Mouse (Mus musculus): ENCODE measurements around the gene Igsf6. TPM values are rescaled to one million over a fixed set of nuclear protein-coding genes. Genes with fewer than 3 reads are reported as not detected.

Gene Igsf6
- polyA plus RNA-seq, 1 experiment from 2014 or later = 1.3 TPM

GRCm38 (mm10) chr7:121081816-121082215 lies 7.4 kb upstream of the Igsf6 start:
- Histone ChIP-seq H3K4me1 (peaks cover 30% of the 10 kb centered on the region), H3K9ac (no peak overlapping the region), H3K27me3 (no peaks in the 10 kb centered on the region), H3K9me3 (no peaks in the 10 kb centered on the region), H3K27ac (no peak overlapping the region), H3K4me2 (replicated peaks) (no peak overlapping the region), H3K36me3 (peaks cover 21% of the 10 kb centered on the region), H3K4me3 (no peak overlapping the region)
- ATAC-seq (ENCODE audit: low FRiP score, low read depth) = no peak
- WGBS = 44% methylated on average over 2 of the region's 2 CpGs

GRCm38 (mm10) chr7:121081350-121081749 lies 7.0 kb upstream of the Igsf6 start, which contains the start of gene Otoa:
TSS of gene Otoa (plus strand) at chr7:121081650.
- WGBS = 78% methylated on average over 4 of the region's 4 CpGs
- Histone ChIP-seq H3K9ac (no peak within 1 kb of the TSS), H3K4me1 (peaks cover 30% of the 10 kb centered on the region), H3K4me2 (replicated peaks) (no peak within 1 kb of the TSS), H3K36me3 (peaks cover 25% of the 10 kb centered on the region), H3K4me3 (no peak within 1 kb of the TSS), H3K27ac (no peak within 1 kb of the TSS), H3K27me3 (no peaks in the 10 kb centered on the region), H3K9me3 (no peaks in the 10 kb centered on the region)
- ATAC-seq (ENCODE audit: low FRiP score, low read depth) = no peak

GRCm38 (mm10) chr7:121077829-121078228 lies 3.5 kb upstream of the Igsf6 start:
- Histone ChIP-seq H3K4me2 (replicated peaks) (no peak overlapping the region), H3K27ac (no peak overlapping the region), H3K36me3 (peaks cover 50% of the 10 kb centered on the region), H3K4me3 (no peak overlapping the region), H3K9me3 (no peaks in the 10 kb centered on the region), H3K4me1 (peaks cover 10% of the 10 kb centered on the region), H3K9ac (no peak overlapping the region), H3K27me3 (no peaks in the 10 kb centered on the region)
- peak; percentile 74 for ATAC-seq (ENCODE audit: low FRiP score, low read depth)
- 23% methylated on average over 5 of the region's 5 CpGs for WGBS

GRCm38 (mm10) chr7:121077311-121077710 lies 2.9 kb upstream of the Igsf6 start:
- Histone ChIP-seq H3K9ac (no peak overlapping the region), H3K9me3 (no peaks in the 10 kb centered on the region), H3K27me3 (no peaks in the 10 kb centered on the region), H3K4me3 (no peak overlapping the region), H3K4me2 (replicated peaks) (no peak overlapping the region), H3K36me3 (peaks cover 52% of the 10 kb centered on the region), H3K27ac (no peak overlapping the region), H3K4me1 (peaks cover 10% of the 10 kb centered on the region)
- ATAC-seq (ENCODE audit: low FRiP score, low read depth) = no peak
- WGBS = 85% methylated on average over 6 of the region's 6 CpGs

- no peak overlapping the region for H3K9ac ChIP-seq
- no peaks in the 10 kb centered on the region for H3K27me3 ChIP-seq
- 84% methylated on average over 5 of the region's 5 CpGs for WGBS
- no peak for ATAC-seq (ENCODE audit: low FRiP score, low read depth)
- no peak overlapping the region for H3K4me2 ChIP-seq (replicated peaks)
- H3K4me3 ChIP-seq = no peak overlapping the region
- H3K36me3 ChIP-seq = peaks cover 71% of the 10 kb centered on the region
- no peak overlapping the region for H3K27ac ChIP-seq
- peaks cover 14% of the 10 kb centered on the region for H3K4me1 ChIP-seq
- no peaks in the 10 kb centered on the region for H3K9me3 ChIP-seq
Measured at GRCm38 (mm10) chr7:121075416-121075815, 1.0 kb upstream of the Igsf6 start.

- Histone ChIP-seq H3K27me3 (no peaks in the 10 kb centered on the region), H3K9me3 (no peaks in the 10 kb centered on the region), H3K27ac (no peak overlapping the region), H3K9ac (no peak overlapping the region; the same call in 1 of the 2 replicates), H3K4me1 (peaks cover 17% of the 10 kb centered on the region), H3K4me2 (replicated peaks) (no peak overlapping the region), H3K4me3 (no peak overlapping the region), H3K36me3 (peaks cover 75% of the 10 kb centered on the region)
- no peak for ATAC-seq (ENCODE audit: low FRiP score, low read depth)
- 89% methylated on average over 6 of the region's 6 CpGs for WGBS
Measured at GRCm38 (mm10) chr7:121074801-121075400, 529 bp upstream of the Igsf6 start.

- H3K9ac ChIP-seq = no peak overlapping the region
- no peak for ATAC-seq (ENCODE audit: low FRiP score, low read depth)
- peaks cover 13% of the 10 kb centered on the region for H3K4me1 ChIP-seq
- H3K4me2 ChIP-seq (replicated peaks) = no peak overlapping the region
- 80% methylated on average over 5 of the region's 5 CpGs for WGBS
- H3K36me3 ChIP-seq = peaks cover 71% of the 10 kb centered on the region
- no peaks in the 10 kb centered on the region for H3K27me3 ChIP-seq
- no peaks in the 10 kb centered on the region for H3K9me3 ChIP-seq
- H3K27ac ChIP-seq = no peak overlapping the region
- no peak overlapping the region for H3K4me3 ChIP-seq
Measured at GRCm38 (mm10) chr7:121072506-121072905, 1.9 kb downstream of the Igsf6 start.

GRCm38 (mm10) chr7:121071276-121071675 lies 3.1 kb downstream of the Igsf6 start:
- ATAC-seq (ENCODE audit: low FRiP score, low read depth) = no peak
- no peak overlapping the region for H3K9ac ChIP-seq
- no peak overlapping the region for H3K27ac ChIP-seq
- H3K4me1 ChIP-seq = peaks cover 13% of the 10 kb centered on the region
- H3K4me3 ChIP-seq = no peak overlapping the region
- H3K4me2 ChIP-seq (replicated peaks) = no peak overlapping the region
- no peaks in the 10 kb centered on the region for H3K9me3 ChIP-seq
- peaks cover 64% of the 10 kb centered on the region for H3K36me3 ChIP-seq
- WGBS = 69% methylated on average over 4 of the region's 4 CpGs
- no peaks in the 10 kb centered on the region for H3K27me3 ChIP-seq

GRCm38 (mm10) chr7:121064309-121064708 lies 10.1 kb downstream of the Igsf6 start:
- Histone ChIP-seq H3K9ac (no peak overlapping the region), H3K36me3 (peaks cover 43% of the 10 kb centered on the region), H3K27ac (no peak overlapping the region), H3K4me2 (replicated peaks) (no peak overlapping the region), H3K4me3 (no peak overlapping the region), H3K9me3 (no peaks in the 10 kb centered on the region), H3K27me3 (no peaks in the 10 kb centered on the region), H3K4me1 (no peaks in the 10 kb centered on the region)
- no peak for ATAC-seq (ENCODE audit: low FRiP score, low read depth)
- 61% methylated on average over 4 of the region's 4 CpGs for WGBS

- no peak overlapping the region for H3K4me3 ChIP-seq
- 70% methylated on average over 6 of the region's 6 CpGs for WGBS
- no peaks in the 10 kb centered on the region for H3K27me3 ChIP-seq
- no peaks in the 10 kb centered on the region for H3K9me3 ChIP-seq
- no peaks in the 10 kb centered on the region for H3K4me1 ChIP-seq
- H3K27ac ChIP-seq = no peak overlapping the region
- no peak overlapping the region for H3K4me2 ChIP-seq (replicated peaks)
- ATAC-seq (ENCODE audit: low FRiP score, low read depth) = no peak
- no peak overlapping the region for H3K9ac ChIP-seq
- peaks cover 72% of the 10 kb centered on the region for H3K36me3 ChIP-seq
Measured at GRCm38 (mm10) chr7:121059477-121060218, 14.7 kb downstream of the Igsf6 start.

GRCm38 (mm10) chr7:121053071-121053470 lies 21.3 kb downstream of the Igsf6 start:
- H3K27ac ChIP-seq = no peak overlapping the region
- H3K9me3 ChIP-seq = no peaks in the 10 kb centered on the region
- WGBS = 80% methylated on average over 4 of the region's 4 CpGs
- no peaks in the 10 kb centered on the region for H3K4me1 ChIP-seq
- H3K4me2 ChIP-seq (replicated peaks) = no peak overlapping the region
- no peaks in the 10 kb centered on the region for H3K27me3 ChIP-seq
- H3K9ac ChIP-seq = no peak overlapping the region
- H3K4me3 ChIP-seq = no peak overlapping the region
- no peak for ATAC-seq (ENCODE audit: low FRiP score, low read depth)
- H3K36me3 ChIP-seq = peaks cover 81% of the 10 kb centered on the region

GRCm38 (mm10) chr7:121047624-121048023 lies 26.7 kb downstream of the Igsf6 start:
- Histone ChIP-seq H3K4me2 (replicated peaks) (no peak overlapping the region), H3K27ac (no peak overlapping the region), H3K4me1 (peaks cover 11% of the 10 kb centered on the region; the same call in 1 of the 2 replicates), H3K9me3 (no peaks in the 10 kb centered on the region), H3K36me3 (peaks cover 35% of the 10 kb centered on the region), H3K9ac (no peak overlapping the region), H3K27me3 (no peaks in the 10 kb centered on the region), H3K4me3 (no peak overlapping the region)
- no peak for ATAC-seq (ENCODE audit: low FRiP score, low read depth)
- 95% methylated on average over 2 of the region's 2 CpGs for WGBS

Data from limb, embryonic 13.5 days (tissue).